In genomic region chr3:88627114-88627513, GRCm38 (mm10) we compare ENCODE assay signal across 14 mouse cellular contexts. TPM values are rescaled to one million over a fixed set of nuclear protein-coding genes. Genes with fewer than 3 reads are reported as not detected.
A peak's percentile ranks its signal among the peaks of the same experiment; 100 is the strongest.
DNase-seq lines count a peak whose midpoint lies in the region; ATAC-seq and TF ChIP-seq lines count a peak whose summit lies in the region.
"Had no signal": no experiment of that assay in that cellular context is flagged by ENCODE, and none has a peak within 500 bp of the region (broad histone marks: within the 10 kb centered on the region; RNA-seq: fewer than 3 reads in every experiment).

No protein-coding gene starts in this region.

- H3K36me3 ChIP-seq in kidney, postnatal 0 days (ENCODE audit: insufficient read depth, low read length), result peaks cover 24% of the 10 kb centered on the region
- peaks cover 32 to 44% of the 10 kb centered on the region in 2 experiments for H3K36me3 ChIP-seq in MEL (ENCODE audit: control insufficient read depth in 1 of 2, insufficient read depth in 2 of 2, low read length in 2 of 2)
- peaks cover 22% of the 10 kb centered on the region for H3K36me3 ChIP-seq in liver, embryonic 13.5 days

- no peaks in the 10 kb centered on the region for H3K9me3 ChIP-seq in kidney, postnatal 0 days (replicated peaks; ENCODE audit: low read length)
- no peaks in the 10 kb centered on the region for H3K9me3 ChIP-seq in MEL (replicated peaks; ENCODE audit: insufficient read depth, low read length)
- H3K9me3 ChIP-seq in liver, embryonic 13.5 days (replicated peaks), result no peaks in the 10 kb centered on the region
- H3K9me3 ChIP-seq: midbrain, embryonic 10.5 days had no signal

- H3K79me2 ChIP-seq in MEL (ENCODE audit: control insufficient read depth, insufficient read depth, low read length, poor library complexity), result peaks cover 81% of the 10 kb centered on the region

- intact Hi-C loops in gastrocnemius, adult 2 months (cut with DNase I), result no loop called here

- no peak overlapping the region for H3K4me2 ChIP-seq in kidney, postnatal 0 days (ENCODE audit: low read length)
- H3K4me2 ChIP-seq in liver, embryonic 13.5 days, result peak overlapping the region; percentile 14; the same call in 1 of the 2 replicates

- TF ChIP-seq EP300 in MEL (IDR thresholded peaks at IDR 0.05; ENCODE audit: low read depth in 1 of 2, low read length in 2 of 2), result peak; percentile 4 to 39; a peak in 2 of 4 replicates

- WGBS in kidney, postnatal 0 days, result 37% methylated on average over 4 of the region's 4 CpGs
- 13% methylated on average over 4 of the region's 4 CpGs for WGBS in liver, embryonic 13.5 days (ENCODE audit: insufficient replicate concordance)

- H3K27me3 ChIP-seq in kidney, postnatal 0 days (ENCODE audit: insufficient read depth, low read length), result no peaks in the 10 kb centered on the region
- H3K27me3 ChIP-seq in MEL (ENCODE audit: control insufficient read depth in 1 of 2, insufficient read depth in 2 of 2, low read length in 2 of 2), result no peaks in the 10 kb centered on the region
- no peaks in the 10 kb centered on the region for H3K27me3 ChIP-seq in liver, embryonic 13.5 days

- no peak for DNase-seq in gastrocnemius, adult 2 months
- DNase-seq in gastrocnemius, adult 8-10 months (ENCODE audit: low spot score in 2 of 2), result no peak
- DNase-seq in kidney, postnatal 0 days (ENCODE audit: low spot score), result no peak
- DNase-seq in kidney, adult 18-20 months, result no peak
- DNase-seq in MEL (ENCODE audit: low read depth, low spot score), result peak; percentile 93
- no peak for DNase-seq in liver, embryonic 13.5 days
- no peak for DNase-seq in frontal cortex, postnatal 14 days (ENCODE audit: low spot score in 2 of 2)
- DNase-seq in adrenal gland, adult 2 months, result no peak
- DNase-seq: gastrocnemius, postnatal 25 days had no signal

- H3K4me3 ChIP-seq in gastrocnemius, adult 2 months, result peak overlapping the region; percentile 20
- no peak overlapping the region for H3K4me3 ChIP-seq in kidney, postnatal 0 days (replicated peaks; ENCODE audit: low read depth, low read length)
- H3K4me3 ChIP-seq in MEL (ENCODE audit: control insufficient read depth in 1 of 2, insufficient read depth in 1 of 2, low read depth in 2 of 2, low read length in 2 of 2), result peak overlapping the region in 1 of 2 experiments; percentile 2; a peak in 1 of 4 replicates
- no peak overlapping the region for H3K4me3 ChIP-seq in liver, embryonic 13.5 days (replicated peaks)

- TF ChIP-seq CTCF in gastrocnemius, adult 2 months (IDR thresholded peaks at IDR 0.05), result no peak
- no peak for TF ChIP-seq CTCF in kidney, postnatal 0 days (IDR thresholded peaks at IDR 0.05; ENCODE audit: low read depth)
- TF ChIP-seq CTCF in MEL (IDR thresholded peaks at IDR 0.05 in 2 of 3, conservative IDR thresholded peaks at IDR 0.05 in 1 of 3; ENCODE audit: control insufficient read depth in 1 of 3, insufficient read depth in 1 of 3, low read depth in 2 of 3, low read length in 3 of 3, poor library complexity in 1 of 3, severe bottlenecking in 1 of 3), result no peak

- TF ChIP-seq RAD21 in MEL (IDR thresholded peaks at IDR 0.05; ENCODE audit: low read depth, low read length), result no peak

- ATAC-seq in kidney, postnatal 0 days (replicated peaks; ENCODE audit: low FRiP score, low read depth), result no peak
- ATAC-seq in liver, embryonic 13.5 days (ENCODE audit: low read depth), result peak; percentile 87

- peak overlapping the region; percentile 95 for H3K27ac ChIP-seq in gastrocnemius, adult 2 months
- H3K27ac ChIP-seq in kidney, postnatal 0 days, result 0 out of 2 replicates have a peak overlapping the region, but pooled peaks have one; percentile 21
- H3K27ac ChIP-seq in MEL (ENCODE audit: control insufficient read depth, low read depth, low read length), result peak overlapping the region; percentile 65
- peak overlapping the region; percentile 51 for H3K27ac ChIP-seq in liver, embryonic 13.5 days

- H3K9ac ChIP-seq in kidney, postnatal 0 days (ENCODE audit: low read depth, low read length), result no peak overlapping the region
- H3K9ac ChIP-seq in MEL (ENCODE audit: control insufficient read depth, low read depth, low read length, poor library complexity, severe bottlenecking), result peak overlapping the region; percentile 26
- H3K9ac ChIP-seq in liver, embryonic 13.5 days, result peak overlapping the region; percentile 26; the same call in 1 of the 2 replicates

- peaks cover 38% of the 10 kb centered on the region for H3K4me1 ChIP-seq in kidney, postnatal 0 days (replicated peaks; ENCODE audit: insufficient read depth, low read length)
- H3K4me1 ChIP-seq in MEL (ENCODE audit: control insufficient read depth in 1 of 2, insufficient read depth in 2 of 2, low read length in 2 of 2), result peaks cover 35 to 47% of the 10 kb centered on the region in 2 experiments
- H3K4me1 ChIP-seq in liver, embryonic 13.5 days (replicated peaks), result peaks cover 97% of the 10 kb centered on the region

- peak in 1 of 2 experiments; percentile 68; a peak in 1 of 4 replicates for TF ChIP-seq POLR2A in MEL (IDR thresholded peaks at IDR 0.05; ENCODE audit: control insufficient read depth in 1 of 2, insufficient read depth in 1 of 2, low read depth in 1 of 2, low read length in 2 of 2, poor library complexity in 1 of 2)

TF ChIP-seq in MEL, 35 proteins besides CTCF, POLR2A, EP300 and RAD21 (continues in another document):
- TF ChIP-seq MXI1 (IDR thresholded peaks at IDR 0.05; ENCODE audit: low read depth, low read length) (peak; percentile 80), SIN3A (IDR thresholded peaks at IDR 0.05; ENCODE audit: low read length) (peak; percentile 70; the same call in 1 of the 2 replicates), USF1 (IDR thresholded peaks at IDR 0.05; ENCODE audit: low read depth, low read length) (no peak), CHD1 (IDR thresholded peaks at IDR 0.05; ENCODE audit: low read depth, low read length) (no peak), ZMIZ1 (IDR thresholded peaks at IDR 0.05; ENCODE audit: low read depth, low read length) (peak; percentile 33; the same call in 1 of the 2 replicates), CHD2 (IDR thresholded peaks at IDR 0.05; ENCODE audit: low read length) (no peak), HCFC1 (IDR thresholded peaks at IDR 0.05; ENCODE audit: low read depth, low read length) (no peak), TAL1 (IDR thresholded peaks at IDR 0.05; ENCODE audit: low read length) (peak; percentile 40), POLR2AphosphoS5 (IDR thresholded peaks at IDR 0.05; ENCODE audit: borderline replicate concordance, low read depth, low read length) (0 out of 2 replicates have a peak, but pooled peaks have one; percentile 49), RCOR1 (IDR thresholded peaks at IDR 0.05; ENCODE audit: low read depth, low read length) (no peak), JUND (IDR thresholded peaks at IDR 0.05; ENCODE audit: low read depth, low read length) (no peak), MEF2A (IDR thresholded peaks at IDR 0.05; ENCODE audit: extremely low read depth, insufficient replicate concordance, low read depth, low read length, poor library complexity, severe bottlenecking) (no peak), POLR2AphosphoS2 (IDR thresholded peaks at IDR 0.05; ENCODE audit: low read length) (0 out of 2 replicates have a peak, but pooled peaks have one; percentile 17), E2F4 (IDR thresholded peaks at IDR 0.05; ENCODE audit: borderline replicate concordance, low read depth, low read length) (no peak), GATA1 (IDR thresholded peaks at IDR 0.05; ENCODE audit: low read depth, low read length) (peak; percentile 91)

RNA-seq across cellular contexts. Expression of gene Arhgef2, which starts 21.3 kb away (rescaled TPM):
- 10 to 100 TPM; 22.4 to 24.7 TPM for total RNA-seq in gastrocnemius, adult 2 months (2021)
- 10 to 100 TPM; 13.5 to 19.0 (median 16.6) TPM for total RNA-seq in gastrocnemius, adult 8-10 months (2022)
- polyA plus RNA-seq in kidney, postnatal 0 days (2015; fragmentation: Nextera tagmentation; extraction: Ambion mirVana), result 53.7 and 65.4 TPM in 2 replicates
- total RNA-seq in MEL (2012; rRNA removed), result 113 and 131 TPM in 2 replicates
- polyA plus RNA-seq in MEL (2012; ENCODE audit: insufficient read depth in 1 of 2, insufficient read length in 2 of 2, low read depth in 1 of 2, low replicate concordance in 2 of 2, missing spikeins in 1 of 2), result 100 to 1,000 TPM in 1 of 2 experiments, not detected in 1; 183 TPM
- 16.4 and 17.9 TPM in 2 replicates for polyA plus RNA-seq in liver, embryonic 13.5 days (2015; fragmentation: Nextera tagmentation; extraction: Ambion mirVana)
- total RNA-seq in adrenal gland, adult 2 months (2021), result 10 to 100 TPM; 26.3 to 33.3 TPM
- 35.9 and 37.5 TPM in 2 replicates for polyA plus RNA-seq in adrenal gland, adult 2 months (2012; rRNA removed)

RNA-seq across cellular contexts. Expression of gene Rxfp4, which starts 25.8 kb away (rescaled TPM):
- not detected for total RNA-seq in gastrocnemius, adult 2 months (2021)
- total RNA-seq in gastrocnemius, adult 8-10 months (2022), result not detected
- not detected in 2 replicates for polyA plus RNA-seq in kidney, postnatal 0 days (2015; fragmentation: Nextera tagmentation; extraction: Ambion mirVana)
- total RNA-seq in MEL (2012; rRNA removed), result 0.08 TPM in 1 of 2 replicates, not detected in the other
- under 1 TPM in 1 of 2 experiments, not detected in 1; 0.06 TPM for polyA plus RNA-seq in MEL (2012; ENCODE audit: insufficient read depth in 1 of 2, insufficient read length in 2 of 2, low read depth in 1 of 2, low replicate concordance in 2 of 2, missing spikeins in 1 of 2)
- polyA plus RNA-seq in liver, embryonic 13.5 days (2015; fragmentation: Nextera tagmentation; extraction: Ambion mirVana), result not detected in 2 replicates
- not detected for total RNA-seq in adrenal gland, adult 2 months (2021)
- polyA plus RNA-seq in adrenal gland, adult 2 months (2012; rRNA removed), result not detected in 2 replicates
- total RNA-seq: gastrocnemius, postnatal 25 days had no signal
- polyA plus RNA-seq: forebrain, embryonic 11.5 days; hindbrain, embryonic 11.5 days; limb, embryonic 11.5 days; midbrain, embryonic 10.5 days; testis, adult 2 months had no signal

RNA-seq across cellular contexts. Expression of gene Ssr2, which starts 51.4 kb away (rescaled TPM):
- 10 to 100 TPM; 41.1 to 54.8 TPM for total RNA-seq in gastrocnemius, adult 2 months (2021)
- total RNA-seq in gastrocnemius, adult 8-10 months (2022), result 10 to 100 TPM; 41.5 to 44.9 (median 43.1) TPM
- 294 and 311 TPM in 2 replicates for polyA plus RNA-seq in kidney, postnatal 0 days (2015; fragmentation: Nextera tagmentation; extraction: Ambion mirVana)
- total RNA-seq in MEL (2012; rRNA removed), result 500 and 594 TPM in 2 replicates
- 100 to 1,000 TPM; 176 to 706 TPM for polyA plus RNA-seq in MEL (2012; ENCODE audit: insufficient read depth in 1 of 2, insufficient read length in 2 of 2, low read depth in 1 of 2, low replicate concordance in 2 of 2, missing spikeins in 1 of 2)
- 187 and 206 TPM in 2 replicates for polyA plus RNA-seq in liver, embryonic 13.5 days (2015; fragmentation: Nextera tagmentation; extraction: Ambion mirVana)
- total RNA-seq in adrenal gland, adult 2 months (2021), result 100 to 1,000 TPM; 178 to 218 TPM
- polyA plus RNA-seq in adrenal gland, adult 2 months (2012; rRNA removed), result 110 and 151 TPM in 2 replicates

RNA-seq across cellular contexts. Expression of gene Khdc4, which starts 58.5 kb away (rescaled TPM):
- total RNA-seq in gastrocnemius, adult 2 months (2021), result 10 to 100 TPM; 24.0 TPM
- total RNA-seq in gastrocnemius, adult 8-10 months (2022), result 10 to 100 TPM; 15.5 to 19.1 (median 17.7) TPM
- polyA plus RNA-seq in kidney, postnatal 0 days (2015; fragmentation: Nextera tagmentation; extraction: Ambion mirVana), result 71.4 and 72.1 TPM in 2 replicates
- total RNA-seq in MEL (2012; rRNA removed), result 43.4 and 47.4 TPM in 2 replicates
- 10 to 100 TPM in 1 of 2 experiments, not detected in 1; 71.0 TPM for polyA plus RNA-seq in MEL (2012; ENCODE audit: insufficient read depth in 1 of 2, insufficient read length in 2 of 2, low read depth in 1 of 2, low replicate concordance in 2 of 2, missing spikeins in 1 of 2)
- polyA plus RNA-seq in liver, embryonic 13.5 days (2015; fragmentation: Nextera tagmentation; extraction: Ambion mirVana), result 23.8 and 29.9 TPM in 2 replicates
- total RNA-seq in adrenal gland, adult 2 months (2021), result 10 to 100 TPM; 43.2 to 67.9 TPM
- 55.7 and 61.4 TPM in 2 replicates for polyA plus RNA-seq in adrenal gland, adult 2 months (2012; rRNA removed)

Comparison
In these comparisons a context has a peak if more than half of its experiments do, and no peak if none do; other contexts are left out.
1. H3K27ac ChIP-seq: peak in every context shown above with its lines; median percentile 95 in gastrocnemius, adult 2 months; 65 in MEL; 51 in liver, embryonic 13.5 days; 21 in kidney, postnatal 0 days.